Mouse (Mus musculus) spleen, adult 18-20 months (tissue): ENCODE data around the gene Mall.

Experiments used
- DNase-seq, 2 experiments: peaks; one replicate each; pipeline ENCODE4 v3.0.0; 2022; ENCODE audit warnings: mixed read lengths in 2 of 2

Gene Mall

GRCm38 (mm10) chr2:127729671-127730070, at the start of gene Mall:
Mall (minus strand) TSS chr2:127729932.
- DNase-seq = no peak

- no peak for DNase-seq
Observed at GRCm38 (mm10) chr2:127778451-127778850, 48.7 kb upstream of the Mall start.

- no peak for DNase-seq
Observed at GRCm38 (mm10) chr2:127775013-127775412, 45.3 kb upstream of the Mall start.

GRCm38 (mm10) chr2:127774578-127774941, 44.8 kb upstream of the Mall start:
- no peak for DNase-seq

GRCm38 (mm10) chr2:127773938-127774577, 44.3 kb upstream of the Mall start:
- DNase-seq = no peak

GRCm38 (mm10) chr2:127761587-127761986, 31.9 kb upstream of the Mall start:
- no peak for DNase-seq

GRCm38 (mm10) chr2:127760429-127761000, 30.8 kb upstream of the Mall start:
- no peak for DNase-seq

GRCm38 (mm10) chr2:127760014-127760413, 30.3 kb upstream of the Mall start:
- DNase-seq = no peak

- DNase-seq = no peak
Observed at GRCm38 (mm10) chr2:127759157-127759880, 29.6 kb upstream of the Mall start.

GRCm38 (mm10) chr2:127757171-127757570, 27.4 kb upstream of the Mall start:
- no peak for DNase-seq

GRCm38 (mm10) chr2:127754113-127754512, 24.4 kb upstream of the Mall start:
- no peak for DNase-seq

GRCm38 (mm10) chr2:127751849-127752610, 22.3 kb upstream of the Mall start:
- DNase-seq = peak; percentile 17 to 24

- no peak for DNase-seq
Observed at GRCm38 (mm10) chr2:127749376-127749775, 19.6 kb upstream of the Mall start.

GRCm38 (mm10) chr2:127748316-127748715, 18.6 kb upstream of the Mall start:
- no peak for DNase-seq

GRCm38 (mm10) chr2:127742637-127743036, 12.9 kb upstream of the Mall start:
- DNase-seq = no peak

- DNase-seq = no peak
Observed at GRCm38 (mm10) chr2:127740756-127741519, 11.2 kb upstream of the Mall start.

GRCm38 (mm10) chr2:127737885-127738284, 8.2 kb upstream of the Mall start:
- DNase-seq = no peak

- no peak for DNase-seq
Observed at GRCm38 (mm10) chr2:127736631-127737209, 7.0 kb upstream of the Mall start.

GRCm38 (mm10) chr2:127735512-127736145, 5.9 kb upstream of the Mall start:
- no peak for DNase-seq

GRCm38 (mm10) chr2:127734889-127735288, 5.2 kb upstream of the Mall start:
- DNase-seq = no peak

GRCm38 (mm10) chr2:127730301-127730997, 717 bp upstream of the Mall start:
- DNase-seq = no peak
